Mouse (Mus musculus) spleen, adult 12 weeks (tissue): ENCODE measurements around the gene Lta.

Experiments used
- DNase-seq: peaks from one replicate; pipeline ENCODE4 v3.0.0; 2022; ENCODE audit warnings: low spot score

The Lta gene

DNA sequence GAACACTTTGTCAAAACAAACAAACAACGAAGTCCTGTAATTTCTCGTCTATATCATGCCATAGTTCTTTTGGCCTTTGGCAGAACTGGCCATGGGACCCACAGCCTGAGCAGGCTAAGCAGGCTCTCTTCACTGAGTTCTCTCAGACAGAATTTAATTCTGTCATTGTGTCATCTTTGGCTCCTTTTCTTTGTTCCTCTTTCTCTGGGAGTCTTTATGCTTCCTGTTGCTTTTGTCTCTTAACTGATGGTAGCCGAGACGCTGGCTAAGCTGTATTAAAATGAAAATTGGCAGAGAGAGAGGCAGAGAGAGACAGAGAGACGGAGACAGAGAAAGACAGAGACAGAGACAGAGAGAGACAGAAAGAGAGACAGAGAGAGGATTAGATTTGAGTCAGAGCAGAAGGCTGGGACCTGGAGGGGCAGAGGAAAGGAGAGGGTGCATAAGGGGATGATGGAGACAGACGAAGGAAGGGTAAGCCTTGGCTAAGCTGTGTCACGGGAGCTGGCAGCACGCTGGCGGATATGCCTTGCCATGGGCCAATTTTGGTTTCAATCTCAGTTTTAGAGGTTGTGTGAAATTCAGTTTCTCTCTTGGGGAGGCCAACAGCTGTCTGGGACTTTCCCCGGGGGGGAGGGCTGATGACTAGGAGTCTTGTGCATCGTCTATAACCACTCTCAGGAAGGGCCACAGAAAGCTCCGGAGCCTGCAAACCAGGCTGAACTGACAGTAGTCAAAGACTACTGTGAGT, 4.8 kb upstream of the Lta start:
- DNase-seq = peak; percentile 60

DNA sequence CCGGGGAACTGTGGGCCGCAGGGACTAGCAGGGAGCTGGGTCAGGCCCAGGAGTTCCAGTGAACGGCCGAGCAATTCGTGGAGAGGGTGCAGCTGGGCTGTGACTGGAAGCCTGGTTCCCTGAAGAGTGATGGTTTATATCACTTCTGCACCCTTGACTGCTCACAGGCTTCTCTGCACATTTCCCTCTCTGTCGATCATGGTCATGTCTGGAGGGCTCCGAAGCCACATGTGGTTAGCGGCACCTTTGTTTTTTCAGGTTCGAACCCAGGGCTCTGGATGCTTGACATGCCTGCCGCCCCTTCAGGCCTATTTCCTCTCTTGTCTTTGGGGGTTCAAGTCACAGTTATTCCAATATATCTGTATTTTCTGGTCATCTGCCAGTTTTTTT, 224 bp upstream of the Lta start:
- no peak for DNase-seq

DNA sequence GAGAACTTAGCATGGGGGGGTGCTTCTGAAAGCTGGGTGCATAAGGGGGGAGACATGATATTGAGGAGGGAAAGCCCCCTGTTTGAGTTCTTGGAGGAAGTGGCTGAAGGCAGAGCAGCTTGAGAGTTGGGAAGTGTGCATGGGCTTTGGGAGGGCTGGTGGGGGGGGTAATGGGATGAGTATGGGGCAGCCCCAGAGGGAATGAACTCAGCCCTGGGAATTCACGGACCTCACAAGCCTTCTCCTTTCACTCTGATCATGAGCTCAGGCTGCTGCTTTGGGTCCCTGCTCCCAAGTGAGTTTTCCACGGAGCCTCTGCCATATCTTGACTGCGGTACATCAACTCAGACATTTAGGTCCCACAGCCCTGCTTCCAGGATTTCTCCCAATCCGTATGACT, 2.7 kb downstream of the Lta start:
- no peak for DNase-seq

DNA sequence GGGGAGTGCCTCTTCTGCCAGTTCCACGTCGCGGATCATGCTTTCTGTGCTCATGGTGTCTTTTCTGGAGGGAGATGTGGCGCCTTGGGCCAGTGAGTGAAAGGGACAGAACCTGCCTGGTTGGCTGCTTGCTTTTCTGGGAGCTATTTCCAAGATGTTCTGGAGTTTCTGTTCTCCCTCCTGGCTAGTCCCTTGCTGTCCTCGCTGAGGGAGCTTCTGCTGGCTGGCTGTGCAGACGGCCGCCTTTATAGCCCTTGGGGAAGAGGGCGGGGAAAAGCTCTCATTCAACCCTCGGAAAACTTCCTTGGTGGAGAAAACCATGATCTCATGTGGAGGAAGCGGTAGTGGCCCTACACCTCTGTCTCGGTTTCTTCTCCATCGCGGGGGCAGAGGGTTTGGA, 3.4 kb downstream of the Lta start, which contains the start of gene Tnf:
Tnf (minus strand) TSS at position 221 of the 400 bp plus-strand sequence.
- DNase-seq = peak; percentile 35

- no peak for DNase-seq
Measured at GRCm38 (mm10) chr17:35201128-35201527, 4.0 kb downstream of the Lta start.

DNA sequence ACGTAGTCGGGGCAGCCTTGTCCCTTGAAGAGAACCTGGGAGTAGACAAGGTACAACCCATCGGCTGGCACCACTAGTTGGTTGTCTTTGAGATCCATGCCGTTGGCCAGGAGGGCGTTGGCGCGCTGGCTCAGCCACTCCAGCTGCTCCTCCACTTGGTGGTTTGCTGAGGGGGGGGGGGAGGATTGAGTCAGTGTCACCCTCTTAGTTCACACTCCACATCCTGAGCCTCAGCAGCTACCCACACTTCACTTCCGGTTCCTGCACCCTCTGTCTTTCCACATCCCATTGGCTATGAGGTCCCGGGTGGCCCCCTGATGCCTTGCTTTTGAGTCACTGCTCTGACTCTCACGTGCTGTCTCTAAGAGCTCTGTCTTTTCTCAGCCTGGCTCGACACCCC, 4.8 kb downstream of the Lta start:
- DNase-seq = peak; percentile 46

DNA sequence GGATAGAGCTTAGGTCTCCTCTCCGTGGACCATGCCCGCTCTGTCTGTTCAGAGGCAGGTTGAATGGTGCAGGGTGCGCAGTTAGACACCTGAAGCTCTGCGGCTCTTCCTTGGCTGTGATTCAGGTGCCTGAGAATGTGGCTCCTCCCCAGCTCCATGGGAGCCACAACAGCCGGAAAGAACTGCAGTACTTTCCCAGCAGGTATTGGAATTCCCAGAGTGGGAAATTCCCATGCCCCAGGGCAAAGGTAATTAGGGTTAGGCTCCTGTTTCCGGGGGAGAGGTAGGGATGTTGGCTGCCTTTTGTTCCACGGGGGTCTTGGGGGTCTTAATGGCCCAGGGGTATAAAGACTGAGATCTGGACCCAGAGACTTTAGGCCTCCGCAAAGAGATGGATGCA, 6.2 kb downstream of the Lta start:
- no peak for DNase-seq

GRCm38 (mm10) chr17:35198029-35198428, 7.1 kb downstream of the Lta start:
- no peak for DNase-seq

- no peak for DNase-seq
Measured at GRCm38 (mm10) chr17:35197126-35197525, 8.0 kb downstream of the Lta start.

DNA sequence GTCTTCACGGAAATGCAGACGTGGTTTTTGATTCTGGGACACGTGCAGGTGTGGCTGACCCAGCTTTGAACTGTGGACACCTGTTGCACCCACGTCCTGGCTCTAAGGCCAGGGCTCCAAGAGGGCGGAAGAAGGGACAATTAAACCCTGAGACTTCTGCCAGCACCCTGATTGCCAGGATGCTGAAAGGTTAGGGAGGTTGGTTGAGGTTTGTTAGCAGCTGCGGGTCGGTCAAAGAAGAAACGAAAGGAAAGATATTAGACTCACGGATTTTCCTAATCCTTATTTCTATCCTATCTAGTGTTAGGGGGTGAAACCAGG, 8.9 kb downstream of the Lta start:
- DNase-seq = no peak

- DNase-seq = peak; percentile 73
Measured at GRCm38 (mm10) chr17:35195631-35196320, 9.4 kb downstream of the Lta start.

DNA sequence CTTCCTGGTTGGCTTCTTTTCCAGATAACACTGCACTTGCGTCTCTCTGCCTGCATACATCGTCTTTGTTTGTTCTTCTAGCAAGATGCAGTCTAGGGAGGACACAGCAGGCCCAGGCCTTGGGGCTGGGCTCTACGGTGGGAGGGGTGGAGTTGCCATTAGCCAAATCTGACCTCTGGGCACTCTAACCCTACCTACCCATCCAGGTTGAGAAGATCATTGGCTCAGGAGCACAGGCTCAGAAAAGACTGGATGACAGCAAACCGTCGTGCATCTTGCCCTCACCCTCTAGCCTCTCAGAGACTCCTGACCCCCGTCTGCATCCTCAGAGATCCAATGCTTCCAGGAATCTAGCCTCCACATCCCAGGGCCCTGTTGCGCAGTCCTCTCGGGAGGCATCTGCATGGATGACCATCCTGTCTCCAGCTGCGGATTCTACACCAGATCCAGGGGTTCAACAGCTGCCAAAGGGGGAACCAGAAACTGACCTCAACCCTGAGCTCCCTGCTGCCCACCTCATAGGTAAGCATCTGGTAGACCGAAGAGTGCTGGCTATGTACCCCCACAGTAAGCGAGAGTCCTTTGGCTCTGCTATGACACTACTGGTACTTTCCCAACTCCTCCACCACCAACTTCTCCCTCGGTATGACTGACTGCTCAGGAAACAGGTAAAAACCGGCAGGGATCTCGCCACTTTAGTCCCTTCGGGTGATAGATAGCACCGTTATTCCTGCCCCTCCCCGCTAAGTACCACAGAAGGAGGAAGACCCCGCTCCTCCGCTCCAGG, 10.1 kb downstream of the Lta start:
- DNase-seq = no peak

- DNase-seq = no peak
Measured at GRCm38 (mm10) chr17:35193881-35194843, 11.0 kb downstream of the Lta start, which contains the start of gene Ltb. Ltb (plus strand) TSS chr17:35194439.

DNA sequence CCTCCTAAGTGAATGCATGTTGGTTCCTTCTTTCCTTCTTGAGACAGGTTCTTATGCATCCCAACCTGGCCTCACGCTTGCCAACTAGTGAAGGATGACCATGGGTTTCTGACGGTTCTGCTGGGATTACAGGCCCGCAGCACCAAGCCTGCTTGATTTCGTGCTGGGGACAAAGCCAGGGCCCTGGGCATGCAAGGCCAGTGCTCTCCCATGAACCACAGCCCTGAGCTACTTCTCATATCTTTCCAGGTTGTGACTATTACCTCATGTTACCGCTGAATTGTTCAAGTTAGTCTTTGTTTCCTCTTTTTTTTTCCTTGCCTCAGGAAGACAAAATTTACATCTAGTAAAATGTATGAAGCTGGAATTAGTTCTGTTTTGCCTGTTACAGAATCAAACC, 12.2 kb downstream of the Lta start:
- no peak for DNase-seq

GRCm38 (mm10) chr17:35191723-35192122, 13.4 kb downstream of the Lta start:
- no peak for DNase-seq

DNA sequence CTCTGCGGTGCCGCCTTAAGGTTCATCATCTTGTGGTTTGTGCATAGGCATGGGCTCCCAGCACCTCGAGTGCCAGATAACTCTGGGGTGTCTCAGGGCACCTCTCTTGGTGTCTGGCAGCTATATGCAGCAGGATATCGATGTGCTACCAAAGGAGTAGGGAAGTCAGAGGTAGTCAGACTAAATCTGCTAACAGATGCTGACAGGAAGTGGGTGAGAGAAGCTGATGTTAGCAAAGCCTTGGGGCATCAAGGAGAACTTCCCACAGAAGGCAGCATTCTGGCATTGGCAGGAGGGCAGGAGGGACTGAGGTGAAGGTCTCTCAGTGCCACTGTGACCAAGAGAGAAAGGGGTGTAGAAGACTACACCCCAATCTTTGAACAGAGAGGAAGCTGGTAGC, 15.1 kb downstream of the Lta start:
- no peak for DNase-seq

DNA sequence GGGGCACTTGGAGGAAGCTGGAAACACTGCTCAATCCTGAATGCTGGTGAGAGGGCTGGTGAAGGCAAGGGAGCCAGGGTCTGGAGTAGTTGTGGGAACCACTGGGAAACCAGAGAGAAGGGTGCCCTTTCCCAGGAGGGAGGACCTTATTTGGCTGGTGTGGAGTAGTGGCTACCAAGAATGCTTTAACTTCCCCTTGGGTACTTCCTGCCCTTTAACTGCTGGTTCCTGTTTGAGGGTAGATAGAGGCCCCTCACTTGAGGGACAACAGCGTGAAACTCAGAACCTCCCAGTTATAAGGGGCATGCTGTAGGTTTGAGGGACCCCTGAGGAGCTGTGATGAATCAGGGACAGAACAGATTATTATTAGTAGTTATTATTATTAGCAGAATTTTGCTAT, 16.0 kb downstream of the Lta start:
- no peak for DNase-seq

GRCm38 (mm10) chr17:35187959-35188610, 17.1 kb downstream of the Lta start, which contains the start of gene Lst1:
Lst1 (minus strand) TSS chr17:35188439.
- DNase-seq = no peak

DNA sequence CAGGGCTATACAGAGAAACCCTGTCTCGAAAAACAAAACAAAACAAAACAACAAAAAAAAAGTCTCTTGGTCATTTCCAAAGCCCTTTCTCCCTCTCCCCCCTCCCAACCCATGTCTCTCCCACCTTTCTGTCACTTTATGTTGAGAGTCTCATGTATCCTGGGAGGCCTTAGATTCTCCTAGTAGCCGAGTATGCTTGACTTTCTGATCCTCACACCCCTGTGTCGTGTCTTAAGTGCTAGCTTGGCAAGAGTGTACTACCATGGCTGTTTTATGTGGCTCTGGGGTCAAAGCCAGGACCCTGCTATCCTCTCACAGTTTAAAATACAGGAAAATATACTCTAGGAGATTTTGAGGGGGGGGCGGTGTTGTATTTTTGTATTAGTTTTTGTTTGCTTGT, 17.8 kb downstream of the Lta start:
- DNase-seq = no peak

GRCm38 (mm10) chr17:35186681-35187080, 18.5 kb downstream of the Lta start:
- peak; percentile 42 for DNase-seq
